Mouse (Mus musculus): Measurements from ENCODE around the gene Mpzl2.

Mpzl2 gene

GRCm38 (mm10) chr9:45090811-45091210 lies 51.2 kb downstream of the Mpzl2 start:
- DNase-seq, result no peak

- no peak for DNase-seq
Measured at GRCm38 (mm10) chr9:45092641-45093040, 53.0 kb downstream of the Mpzl2 start.

- DNase-seq, result no peak
Measured at GRCm38 (mm10) chr9:45095149-45095937, 55.7 kb downstream of the Mpzl2 start.

- no peak for DNase-seq
Measured at GRCm38 (mm10) chr9:45097877-45098276, 58.3 kb downstream of the Mpzl2 start.

GRCm38 (mm10) chr9:45098426-45098825 lies 58.8 kb downstream of the Mpzl2 start:
- DNase-seq, result no peak

DNA sequence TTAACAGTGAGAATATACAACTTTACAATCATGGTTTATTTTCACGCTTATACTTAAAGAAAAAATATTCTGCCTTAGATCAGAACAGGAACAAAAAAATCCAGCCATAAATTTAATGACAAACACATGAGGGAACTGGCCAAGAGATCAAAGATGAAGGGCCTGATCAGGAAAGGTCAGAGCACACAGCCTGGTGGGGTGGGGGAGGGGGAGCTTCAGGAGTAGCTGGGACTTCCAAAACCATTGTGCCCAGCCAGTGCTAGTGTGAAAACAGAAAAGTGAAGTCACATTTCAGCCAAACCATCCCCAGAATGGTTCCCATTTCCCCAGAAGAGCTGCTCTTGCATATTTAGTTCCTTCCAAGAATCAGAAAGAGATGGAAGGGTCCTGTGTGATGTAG lies 62.9 kb downstream of the Mpzl2 start:
- no peak for DNase-seq

GRCm38 (mm10) chr9:45103211-45103979 lies 63.8 kb downstream of the Mpzl2 start:
- no peak for DNase-seq
